Mouse (Mus musculus): ENCODE measurements around the gene Sugp1. TPM values are rescaled to one million over a fixed set of nuclear protein-coding genes. Genes with fewer than 3 reads are reported as not detected.
"Not testable (repeated sequence)": the region's sequence is repeated elsewhere in the genome, so short reads cannot be mapped to it uniquely, and the experiment has no call there.

Gene Sugp1
- polyA plus RNA-seq, 1 experiment from 2014 or later = 17.7 TPM

GRCm38 (mm10) chr8:70030255-70030654 is 12.4 kb upstream of the Sugp1 start:
- Histone ChIP-seq H3K27me3 (replicated peaks; ENCODE audit: control insufficient read depth, insufficient read depth, low read length) (no peaks in the 10 kb centered on the region), H3K36me3 (ENCODE audit: control insufficient read depth, insufficient read depth) (peaks cover 74% of the 10 kb centered on the region), H3K4me1 (replicated peaks; ENCODE audit: control insufficient read depth, insufficient read depth, low read length) (no peaks in the 10 kb centered on the region), H3K4me3 (ENCODE audit: low read depth, low read length) (no peak overlapping the region), H3K9ac (ENCODE audit: low read depth, low read length) (no peak overlapping the region), H3K27ac (ENCODE audit: low read depth, low read length) (no peak overlapping the region), H3K9me3 (ENCODE audit: control insufficient read depth) (no peaks in the 10 kb centered on the region), H3K4me2 (replicated peaks; ENCODE audit: low read depth) (no peak overlapping the region)
- WGBS = 94% methylated on average over 1 of the region's 1 CpGs
- ATAC-seq = no peak
- no peak for TF ChIP-seq CTCF (IDR thresholded peaks at IDR 0.05; ENCODE audit: low read depth)

- Histone ChIP-seq H3K9me3 (ENCODE audit: control insufficient read depth) (no peaks in the 10 kb centered on the region), H3K4me3 (ENCODE audit: low read depth, low read length) (no peak overlapping the region), H3K36me3 (ENCODE audit: control insufficient read depth, insufficient read depth) (peaks cover 3% of the 10 kb centered on the region; the same call in 1 of the 2 replicates), H3K27me3 (replicated peaks; ENCODE audit: control insufficient read depth, insufficient read depth, low read length) (no peaks in the 10 kb centered on the region), H3K4me2 (replicated peaks; ENCODE audit: low read depth) (no peak overlapping the region), H3K4me1 (replicated peaks; ENCODE audit: control insufficient read depth, insufficient read depth, low read length) (0 out of 2 replicates have a peak, but pooled peaks cover 3% of the 10 kb centered on the region), H3K9ac (ENCODE audit: low read depth, low read length) (no peak overlapping the region), H3K27ac (ENCODE audit: low read depth, low read length) (no peak overlapping the region)
- WGBS = 74% methylated on average over 1 of the region's 1 CpGs
- no peak for ATAC-seq
- TF ChIP-seq CTCF (IDR thresholded peaks at IDR 0.05; ENCODE audit: low read depth) = no peak
Measured at GRCm38 (mm10) chr8:70037994-70038393, 4.6 kb upstream of the Sugp1 start.

- H3K4me1 ChIP-seq (replicated peaks; ENCODE audit: control insufficient read depth, insufficient read depth, low read length) = 0 out of 2 replicates have a peak, but pooled peaks cover 3% of the 10 kb centered on the region
- peak overlapping the region; percentile 99 for H3K9ac ChIP-seq (ENCODE audit: low read depth, low read length)
- TF ChIP-seq CTCF (IDR thresholded peaks at IDR 0.05; ENCODE audit: low read depth) = no peak
- under 1% methylated on average over 47 of the region's 47 CpGs for WGBS
- no peaks in the 10 kb centered on the region for H3K27me3 ChIP-seq (replicated peaks; ENCODE audit: control insufficient read depth, insufficient read depth, low read length)
- H3K36me3 ChIP-seq (ENCODE audit: control insufficient read depth, insufficient read depth) = no peaks in the 10 kb centered on the region
- H3K4me2 ChIP-seq (replicated peaks; ENCODE audit: low read depth) = peak overlapping the region; percentile 95
- no peaks in the 10 kb centered on the region for H3K9me3 ChIP-seq (ENCODE audit: control insufficient read depth)
- H3K4me3 ChIP-seq (ENCODE audit: low read depth, low read length) = peak overlapping the region; percentile 99
- peak; percentile 58 for ATAC-seq
- H3K27ac ChIP-seq (ENCODE audit: low read depth, low read length) = peak overlapping the region; percentile 73; the same call in 1 of the 2 replicates
Measured at GRCm38 (mm10) chr8:70041885-70042546, 597 bp upstream of the Sugp1 start.

- no peak for TF ChIP-seq CTCF (IDR thresholded peaks at IDR 0.05; ENCODE audit: low read depth)
- 0 out of 2 replicates have a peak, but pooled peaks cover 3% of the 10 kb centered on the region for H3K4me1 ChIP-seq (replicated peaks; ENCODE audit: control insufficient read depth, insufficient read depth, low read length)
- H3K27me3 ChIP-seq (replicated peaks; ENCODE audit: control insufficient read depth, insufficient read depth, low read length) = no peaks in the 10 kb centered on the region
- H3K9me3 ChIP-seq (ENCODE audit: control insufficient read depth) = no peaks in the 10 kb centered on the region
- 0 out of 2 replicates have a peak overlapping the region, but pooled peaks have one; percentile 99 for H3K9ac ChIP-seq (ENCODE audit: low read depth, low read length)
- no peak overlapping the region for H3K27ac ChIP-seq (ENCODE audit: low read depth, low read length)
- 87% methylated on average over 5 of the region's 5 CpGs for WGBS
- H3K4me2 ChIP-seq (replicated peaks; ENCODE audit: low read depth) = peak overlapping the region; percentile 95; the same call in 1 of the 2 replicates
- H3K36me3 ChIP-seq (ENCODE audit: control insufficient read depth, insufficient read depth) = peaks cover 11% of the 10 kb centered on the region; the same call in 1 of the 2 replicates
- no peak overlapping the region for H3K4me3 ChIP-seq (ENCODE audit: low read depth, low read length)
- no peak for ATAC-seq
Measured at GRCm38 (mm10) chr8:70043996-70044395, 1.4 kb downstream of the Sugp1 start.

- TF ChIP-seq CTCF (IDR thresholded peaks at IDR 0.05; ENCODE audit: low read depth) = no peak
- H3K27ac ChIP-seq (ENCODE audit: low read depth, low read length) = no peak overlapping the region
- H3K9me3 ChIP-seq (ENCODE audit: control insufficient read depth) = no peaks in the 10 kb centered on the region
Measured at GRCm38 (mm10) chr8:70049662-70050061, 7.0 kb downstream of the Sugp1 start.

GRCm38 (mm10) chr8:70050434-70050833 is 7.8 kb downstream of the Sugp1 start:
- not testable (repeated sequence) for H3K4me2 ChIP-seq (replicated peaks; ENCODE audit: low read depth); ATAC-seq; H3K4me1 ChIP-seq (replicated peaks; ENCODE audit: control insufficient read depth, insufficient read depth, low read length); H3K4me3 ChIP-seq (ENCODE audit: low read depth, low read length); H3K9ac ChIP-seq (ENCODE audit: low read depth, low read length); H3K9me3 ChIP-seq (ENCODE audit: control insufficient read depth); H3K27ac ChIP-seq (ENCODE audit: low read depth, low read length); H3K27me3 ChIP-seq (replicated peaks; ENCODE audit: control insufficient read depth, insufficient read depth, low read length)
- H3K36me3 ChIP-seq (ENCODE audit: control insufficient read depth, insufficient read depth) = peaks cover 58% of the 10 kb centered on the region
- peak; percentile 21; the same call in 1 of the 2 replicates for TF ChIP-seq CTCF (IDR thresholded peaks at IDR 0.05; ENCODE audit: low read depth)
- 94% methylated on average over 5 of the region's 5 CpGs for WGBS

More at GRCm38 (mm10) chr8:70049662-70050061, 7.0 kb downstream of the Sugp1 start:
- no peak overlapping the region for H3K4me2 ChIP-seq (replicated peaks; ENCODE audit: low read depth)
- no peak overlapping the region for H3K4me3 ChIP-seq (ENCODE audit: low read depth, low read length)
- H3K27me3 ChIP-seq (replicated peaks; ENCODE audit: control insufficient read depth, insufficient read depth, low read length) = no peaks in the 10 kb centered on the region
- no peaks in the 10 kb centered on the region for H3K4me1 ChIP-seq (replicated peaks; ENCODE audit: control insufficient read depth, insufficient read depth, low read length)
- no peak overlapping the region for H3K9ac ChIP-seq (ENCODE audit: low read depth, low read length)
- peaks cover 50% of the 10 kb centered on the region for H3K36me3 ChIP-seq (ENCODE audit: control insufficient read depth, insufficient read depth)
- no peak for ATAC-seq
